Mouse (Mus musculus) A20 (cell line): Measurements from ENCODE around the gene Zcchc14.
A peak's percentile ranks its signal among the peaks of the same experiment; 100 is the strongest.

Experiments
- DNase-seq: peaks from one replicate; pipeline ENCODE4 v3.0.0-alpha.2; 2011; ENCODE audit warnings: low read depth, low spot score

Zcchc14 gene

GRCm38 (mm10) chr8:121585159-121585825, 67.4 kb downstream of the Zcchc14 start:
- DNase-seq: peak; percentile 100

GRCm38 (mm10) chr8:121584730-121585129, 68.0 kb downstream of the Zcchc14 start:
- DNase-seq: peak; percentile 50

GRCm38 (mm10) chr8:121583653-121584052, 69.0 kb downstream of the Zcchc14 start:
- DNase-seq: no peak

GRCm38 (mm10) chr8:121580465-121580864, 72.2 kb downstream of the Zcchc14 start:
- peak; percentile 91 for DNase-seq

GRCm38 (mm10) chr8:121578676-121579451, 73.8 kb downstream of the Zcchc14 start, which contains the start of gene Fbxo31:
Gene Fbxo31, minus strand, starts transcription at chr8:121578806.
- DNase-seq: peak; percentile 97

- peak; percentile 55 for DNase-seq
These were observed 74.7 kb downstream of the Zcchc14 start for GRCm38 (mm10) chr8:121577751-121578675.

GRCm38 (mm10) chr8:121575661-121576060, 77.0 kb downstream of the Zcchc14 start:
- no peak for DNase-seq

GRCm38 (mm10) chr8:121573275-121573674, 79.4 kb downstream of the Zcchc14 start:
- no peak for DNase-seq

GRCm38 (mm10) chr8:121572121-121572520, 80.6 kb downstream of the Zcchc14 start:
- no peak for DNase-seq

GRCm38 (mm10) chr8:121570801-121571200, 81.9 kb downstream of the Zcchc14 start:
- no peak for DNase-seq

GRCm38 (mm10) chr8:121570335-121570734, 82.4 kb downstream of the Zcchc14 start:
- no peak for DNase-seq

GRCm38 (mm10) chr8:121568321-121568720, 84.4 kb downstream of the Zcchc14 start:
- DNase-seq: no peak

- DNase-seq: no peak
These were observed 89.0 kb downstream of the Zcchc14 start for GRCm38 (mm10) chr8:121563701-121564100.

GRCm38 (mm10) chr8:121562941-121563351, 89.8 kb downstream of the Zcchc14 start:
- DNase-seq: no peak

GRCm38 (mm10) chr8:121561636-121562345, 90.9 kb downstream of the Zcchc14 start:
- DNase-seq: no peak

- DNase-seq: no peak
These were observed 92.1 kb downstream of the Zcchc14 start for GRCm38 (mm10) chr8:121560432-121561100.

- no peak for DNase-seq
These were observed 92.9 kb downstream of the Zcchc14 start for GRCm38 (mm10) chr8:121559801-121560200.

- DNase-seq: no peak
These were observed 94.2 kb downstream of the Zcchc14 start for GRCm38 (mm10) chr8:121558538-121558937.

GRCm38 (mm10) chr8:121557746-121558145, 95.0 kb downstream of the Zcchc14 start:
- no peak for DNase-seq

- no peak for DNase-seq
These were observed 98.7 kb downstream of the Zcchc14 start for GRCm38 (mm10) chr8:121553831-121554475.
